Mouse (Mus musculus) retina, postnatal 1 day (tissue): ENCODE measurements around the gene Rrp1.
"Not testable (repeated sequence)": the region's sequence is repeated elsewhere in the genome, so short reads cannot be mapped to it uniquely, and the experiment has no call there.

Experiments used
- DNase-seq: peaks from one replicate; pipeline ENCODE4 v3.0.0-alpha.2; 2012

The Rrp1 gene

DNA sequence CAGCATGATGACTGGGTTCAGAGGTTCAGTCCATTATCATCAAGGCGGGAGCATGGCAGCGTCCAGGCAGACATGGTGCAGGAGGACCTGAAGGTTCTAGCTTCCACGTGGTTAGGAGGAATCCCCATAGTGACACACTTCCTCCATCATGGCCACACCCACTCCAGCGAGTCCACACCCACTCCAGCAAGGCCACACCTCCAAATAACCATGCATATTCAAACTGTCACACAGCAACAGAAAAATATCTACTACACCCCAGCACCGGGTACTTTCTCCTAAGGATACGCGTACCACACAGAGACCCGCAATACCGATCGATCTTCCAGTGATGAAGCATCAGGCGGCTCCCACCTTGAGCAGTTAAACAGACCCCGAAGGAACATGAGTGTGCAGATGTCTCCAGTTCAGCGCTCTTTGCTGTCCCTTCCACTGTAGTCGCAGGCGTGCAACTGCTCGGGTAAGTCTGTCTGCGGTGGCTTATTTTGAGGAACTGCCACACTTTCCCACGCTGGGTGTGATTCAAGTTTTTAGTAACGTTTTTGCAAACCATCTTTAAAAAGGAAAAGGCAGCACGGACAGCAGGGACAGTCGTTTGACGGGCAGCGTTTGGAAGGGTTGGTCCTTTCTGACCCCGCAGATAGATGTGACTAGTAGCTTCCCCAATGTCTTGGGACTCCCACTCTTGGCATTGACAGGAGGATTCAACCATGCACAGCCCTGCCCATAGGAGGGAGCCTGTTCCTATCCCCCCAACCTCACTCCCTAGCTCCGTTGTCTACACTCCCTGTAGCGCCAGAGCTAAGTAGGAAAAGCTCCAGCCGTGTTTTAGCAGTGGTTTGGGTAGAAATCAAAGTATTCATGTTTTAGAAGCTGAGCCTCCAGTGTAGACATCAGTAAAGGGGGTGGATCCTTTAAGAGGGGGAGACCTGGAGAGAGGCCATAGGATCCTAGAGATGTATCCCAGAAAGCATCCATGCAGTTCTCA, 39.9 kb downstream of the Rrp1 start:
- DNase-seq = no peak

DNA sequence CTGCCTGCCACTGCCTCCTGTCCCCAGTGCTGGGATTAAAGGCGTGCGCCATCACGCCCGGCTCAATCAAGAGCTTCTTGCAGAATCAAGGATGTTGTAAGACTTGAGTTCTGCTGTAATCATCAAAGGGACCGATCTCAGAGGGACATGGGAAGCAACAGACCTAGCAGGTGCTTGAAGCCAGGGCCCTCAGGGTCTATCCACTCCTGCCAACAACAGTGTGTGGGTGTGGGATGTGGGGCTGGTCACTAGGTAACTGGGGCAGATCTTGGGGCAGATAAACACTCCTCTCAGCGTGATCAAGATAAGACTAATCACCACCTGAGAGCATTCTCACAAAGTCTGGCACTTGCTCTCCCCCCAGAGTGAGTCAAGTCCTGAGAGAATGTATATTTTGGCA, 41.1 kb downstream of the Rrp1 start:
- DNase-seq = no peak

DNA sequence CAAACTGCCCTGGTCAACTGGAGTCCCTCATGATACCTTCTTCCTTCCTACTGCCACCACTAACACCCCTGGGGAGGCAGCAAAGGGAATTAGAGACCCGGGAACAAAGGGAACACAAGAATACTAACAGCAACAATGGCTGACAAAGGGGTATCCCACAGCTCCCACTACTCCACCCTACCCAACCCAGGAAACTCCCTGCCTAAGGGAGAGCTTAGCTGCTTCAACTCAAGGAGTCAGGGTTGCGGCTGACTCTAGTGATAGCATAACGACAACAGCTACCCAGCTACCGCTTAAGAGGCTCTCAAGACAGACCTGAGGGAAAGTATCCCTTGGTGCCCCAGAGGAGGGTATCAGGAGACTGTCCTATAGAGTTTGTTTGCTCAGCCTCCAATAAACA, 45.3 kb downstream of the Rrp1 start:
- no peak for DNase-seq

DNA sequence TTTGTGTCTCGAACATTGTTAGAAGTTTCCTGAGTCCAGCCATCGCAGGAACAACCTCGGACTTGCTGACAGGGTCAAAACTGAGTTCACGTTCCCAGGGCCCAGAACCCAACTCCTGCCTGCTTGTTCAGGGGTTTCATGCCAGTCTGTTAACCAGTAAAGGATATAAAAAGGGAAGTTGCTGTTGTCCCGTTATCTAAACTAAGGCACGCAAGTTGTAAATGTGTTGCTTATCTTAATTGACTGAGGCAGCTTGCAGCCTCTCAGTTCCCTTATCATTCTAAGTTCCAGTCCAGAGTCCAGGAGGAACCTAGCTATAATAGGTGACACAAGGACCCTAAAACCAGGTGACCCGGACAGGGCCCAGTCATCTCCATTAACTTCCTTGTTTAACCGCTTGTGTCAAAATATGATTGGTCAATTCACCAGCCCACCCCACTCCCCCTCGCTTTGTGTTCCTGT, 46.0 kb downstream of the Rrp1 start:
- DNase-seq = no peak

DNA sequence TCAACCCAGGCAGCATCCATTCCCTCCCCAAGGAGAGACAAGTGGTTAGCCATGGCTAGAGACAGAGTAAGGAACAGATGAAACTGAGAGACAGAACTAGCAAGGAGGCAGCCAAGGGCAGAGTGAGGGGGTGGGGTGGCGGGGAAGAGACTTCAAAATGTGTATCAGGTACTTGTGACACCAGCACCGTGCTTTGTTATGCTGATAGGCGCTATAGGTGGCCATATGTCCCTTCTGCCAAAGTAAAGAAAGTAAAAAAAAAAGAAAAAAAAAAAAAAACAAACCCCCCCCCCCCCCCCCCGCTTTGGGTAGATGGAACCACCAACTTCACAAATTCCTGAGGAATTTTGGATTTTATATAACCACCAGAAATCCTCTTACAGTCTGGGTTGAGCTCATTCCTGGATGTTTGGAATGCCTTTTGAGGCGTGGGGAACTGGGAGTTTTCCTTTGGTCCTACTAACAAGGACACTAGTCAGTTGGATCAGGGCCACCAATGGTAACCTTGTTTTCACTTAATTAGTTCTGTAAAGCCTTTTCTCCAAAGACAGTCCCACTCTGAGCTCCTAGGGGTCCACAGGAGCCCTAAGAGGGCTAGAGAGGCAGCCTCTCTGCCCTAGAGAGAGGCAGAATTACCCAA, 46.5 kb downstream of the Rrp1 start:
- no peak for DNase-seq

DNA sequence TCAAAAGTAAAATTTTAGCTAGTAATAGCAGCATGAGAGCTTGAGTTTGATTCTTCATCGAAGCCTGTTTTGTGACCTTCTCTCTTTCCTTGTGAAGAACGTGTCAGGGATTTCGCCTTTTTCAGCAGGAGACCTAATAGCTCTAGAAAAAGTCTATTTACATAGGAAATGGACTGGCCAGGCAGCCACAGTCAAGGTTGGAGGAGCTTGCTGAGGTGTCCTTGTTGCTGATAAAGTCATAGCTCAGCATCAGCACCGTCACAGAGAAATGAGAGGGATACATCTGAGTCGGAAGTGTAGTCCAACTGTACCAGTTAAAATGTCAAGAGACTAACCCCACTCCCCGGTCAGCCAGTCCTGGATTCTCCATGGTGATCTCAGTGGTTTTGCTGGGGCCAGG, 47.3 kb downstream of the Rrp1 start:
- DNase-seq = no peak

DNA sequence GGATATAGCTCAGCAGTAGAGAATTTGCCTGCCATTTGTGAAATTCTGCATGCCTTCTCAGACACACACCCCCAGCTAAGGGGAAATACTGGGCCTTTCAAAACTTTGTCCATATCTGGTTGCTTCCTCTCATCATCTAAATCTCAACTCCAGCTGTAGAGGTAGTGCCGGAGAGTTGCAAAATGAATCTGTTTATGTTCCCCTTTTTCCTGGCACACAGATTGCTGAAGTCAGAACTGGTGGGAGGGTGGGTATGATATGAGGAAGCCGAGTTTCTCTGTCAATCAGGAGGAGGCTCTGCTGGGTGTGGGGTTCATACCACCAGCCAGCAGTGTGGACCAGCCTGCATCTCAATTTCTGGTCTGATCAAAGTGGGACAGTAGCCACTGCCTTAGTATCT, 48.7 kb downstream of the Rrp1 start:
- DNase-seq = no peak

DNA sequence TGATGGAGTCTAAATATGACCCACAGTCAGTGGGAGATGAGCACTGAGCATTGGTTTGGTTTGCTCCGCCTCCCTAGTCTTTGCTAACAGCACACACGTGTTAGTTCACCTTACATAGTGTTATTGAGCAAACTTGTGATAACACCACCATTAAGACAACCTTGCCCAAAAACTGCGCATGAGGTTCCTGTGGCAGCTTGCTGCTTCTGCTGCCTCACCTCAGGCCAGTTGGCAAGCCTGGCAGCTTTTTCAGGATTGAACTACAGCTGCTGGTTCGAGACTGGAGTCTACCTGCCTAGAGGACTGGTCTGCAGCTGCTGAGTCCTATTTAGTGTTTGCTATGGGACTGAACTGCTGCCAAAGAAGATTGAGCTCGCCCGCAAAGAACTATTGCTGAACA, 49.5 kb downstream of the Rrp1 start:
- no peak for DNase-seq

DNA sequence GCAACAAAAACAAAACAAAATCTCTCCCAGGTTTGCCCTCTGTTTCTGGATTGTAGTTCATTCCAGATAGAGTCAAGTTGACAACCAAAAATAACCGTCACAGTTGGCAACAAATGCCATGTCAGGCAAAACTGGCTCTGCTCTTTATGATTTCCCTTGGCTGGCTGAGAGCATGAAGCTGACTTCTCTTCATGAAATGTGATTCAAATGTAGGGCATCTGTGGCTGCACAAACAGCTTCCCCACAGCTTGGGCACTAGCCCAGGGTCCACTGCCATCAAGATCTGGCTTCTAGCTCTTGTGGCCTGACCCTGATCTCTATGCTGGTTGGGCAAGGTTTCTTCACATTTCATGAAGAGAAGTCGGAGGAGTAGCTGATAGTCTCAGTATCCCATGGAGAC, 50.9 kb downstream of the Rrp1 start:
- DNase-seq = no peak

DNA sequence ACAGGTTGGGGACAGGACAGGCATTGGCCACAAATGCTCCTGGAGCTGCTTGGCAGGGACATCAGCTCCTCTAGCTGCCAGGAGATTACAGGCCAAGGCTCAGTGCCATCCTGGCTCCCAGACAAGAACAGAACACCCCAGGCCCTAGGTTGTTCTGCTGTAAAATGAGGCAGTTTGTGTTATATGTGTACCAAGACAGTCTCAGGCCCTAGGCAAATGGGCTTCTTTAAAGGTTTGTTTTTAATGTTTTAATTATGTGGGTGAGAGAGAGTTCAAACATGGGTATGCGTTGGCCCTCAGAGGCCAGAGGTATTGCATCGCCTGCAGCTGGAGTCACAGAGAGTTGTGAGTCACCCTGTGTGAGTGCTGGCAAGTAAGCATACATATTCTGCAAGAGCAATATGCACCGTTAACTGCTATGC, 52.5 kb downstream of the Rrp1 start:
- no peak for DNase-seq

DNA sequence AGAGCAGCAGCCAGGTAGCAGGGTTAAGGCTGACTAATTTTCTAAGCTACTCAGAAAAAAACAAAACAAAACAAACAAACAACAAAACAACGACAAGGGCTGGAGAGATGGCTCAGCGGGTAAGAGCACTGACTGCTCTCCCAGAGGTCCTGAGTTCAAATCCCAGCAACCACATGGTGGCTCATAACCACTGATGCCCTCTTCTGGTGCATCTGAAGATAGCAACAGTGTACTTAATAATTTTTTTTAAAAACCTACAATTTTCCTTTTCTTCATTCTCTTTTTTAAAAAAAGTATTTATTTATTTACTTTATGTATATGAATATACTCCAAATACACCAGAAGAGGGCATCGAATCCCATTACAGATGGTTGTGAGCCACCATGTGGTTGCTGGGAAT, 53.8 kb downstream of the Rrp1 start:
- DNase-seq = not testable (repeated sequence)

DNA sequence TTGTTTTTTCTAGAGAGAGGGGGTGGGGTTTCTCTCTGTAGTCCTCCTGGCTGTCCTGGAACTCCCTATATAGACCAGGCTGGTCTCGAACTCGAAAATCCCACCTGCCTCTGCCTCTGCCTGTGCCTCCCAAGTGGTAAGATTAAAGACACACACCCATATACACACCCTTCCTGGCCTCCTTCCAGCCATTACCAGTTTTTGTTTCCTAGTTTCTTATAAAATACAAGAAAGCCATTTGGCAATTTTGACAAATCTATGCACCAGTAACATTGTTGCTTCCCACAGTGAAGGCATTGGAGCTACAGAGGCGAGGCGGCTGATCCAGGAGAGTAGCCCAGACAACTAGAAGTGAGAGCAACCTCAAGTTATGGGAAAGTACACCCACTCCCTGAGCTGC, 54.6 kb downstream of the Rrp1 start:
- no peak for DNase-seq

DNA sequence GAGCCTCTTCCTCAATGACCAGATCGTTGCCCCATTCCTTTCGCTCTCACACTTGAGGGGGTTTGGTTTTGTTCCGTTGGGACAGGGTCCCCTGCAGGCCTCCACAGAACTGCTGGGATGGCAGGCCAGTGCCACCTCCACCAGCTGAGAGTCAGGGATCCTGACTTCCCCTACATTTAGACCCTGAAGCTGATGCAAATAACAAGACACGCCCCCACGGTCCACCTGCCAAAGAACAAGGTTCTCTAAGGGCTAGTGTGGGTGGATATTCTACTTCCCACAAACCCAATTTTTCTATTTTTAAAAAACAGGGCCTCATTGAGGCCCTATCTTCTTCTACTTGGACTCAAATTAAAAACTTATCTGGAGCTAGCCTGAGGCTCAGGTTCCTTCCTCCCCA, 55.1 kb downstream of the Rrp1 start:
- no peak for DNase-seq

DNA sequence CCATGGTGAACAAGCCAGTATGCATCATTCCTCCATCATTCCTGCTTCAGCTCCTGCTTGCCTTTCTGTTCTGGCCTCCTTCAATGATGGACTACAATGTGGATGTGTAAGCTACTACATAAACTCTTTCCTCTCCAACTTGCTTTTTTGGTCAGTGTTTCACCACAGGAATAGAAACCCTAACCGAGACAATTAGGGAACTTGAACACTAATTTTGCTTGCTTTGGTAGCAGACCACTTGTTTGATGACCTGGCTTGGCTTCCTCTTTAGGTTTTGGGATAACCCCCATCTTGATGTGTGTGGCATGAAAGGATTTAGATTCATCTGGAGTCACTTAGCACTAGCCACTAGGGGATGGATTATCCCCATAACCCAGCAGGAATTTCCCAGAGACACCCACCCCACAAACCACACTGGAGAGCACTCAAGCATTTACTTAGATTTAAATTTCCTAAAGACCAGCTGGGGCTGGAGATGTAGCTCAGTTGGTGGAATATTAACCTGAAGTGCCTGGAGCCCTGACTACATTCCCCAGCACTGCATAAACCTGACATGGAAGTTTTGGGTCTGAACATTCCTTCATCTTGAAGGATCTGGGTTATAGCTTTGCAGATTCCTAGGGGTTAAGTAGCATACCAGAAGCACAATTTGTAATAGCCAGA, 56.8 kb downstream of the Rrp1 start:
- no peak for DNase-seq

DNA sequence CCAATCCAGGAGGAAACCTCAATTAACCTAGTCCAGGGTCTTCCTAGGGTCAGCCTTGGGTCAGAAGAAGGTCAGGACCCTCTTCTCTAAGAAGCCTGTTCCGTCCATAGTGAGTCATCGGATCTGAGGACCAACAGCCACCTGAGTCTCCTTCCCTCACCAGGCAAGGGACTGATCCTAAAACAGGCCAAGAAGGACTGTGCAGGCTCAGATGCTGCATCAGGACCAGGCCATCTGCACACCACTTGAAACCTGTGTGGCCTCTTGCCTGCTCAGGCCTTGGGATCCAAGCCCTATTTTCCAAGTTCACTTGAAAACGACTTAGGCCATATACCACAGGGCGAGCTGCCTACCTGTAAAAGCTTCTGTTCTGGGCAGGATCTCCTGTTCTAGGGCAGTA, 59.6 kb downstream of the Rrp1 start:
- DNase-seq = no peak

DNA sequence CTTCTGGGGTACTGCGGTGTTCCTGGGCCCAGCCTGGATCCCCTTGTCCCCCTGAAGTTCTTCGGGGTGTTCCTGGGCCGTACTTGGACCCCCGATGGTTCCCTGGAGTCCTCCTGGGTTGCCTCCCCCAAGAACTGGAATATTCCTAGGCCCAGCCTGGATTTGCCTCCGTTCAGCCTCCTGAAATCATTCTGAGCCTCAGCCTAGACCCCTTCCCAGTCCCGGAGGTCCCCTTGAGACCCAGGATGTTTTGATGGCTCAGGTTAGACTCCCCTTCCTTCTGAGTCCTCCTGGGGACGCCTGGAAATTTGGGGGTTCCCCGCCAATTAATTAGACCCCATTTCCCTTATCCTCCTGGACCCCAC, 60.2 kb downstream of the Rrp1 start:
- DNase-seq = no peak

DNA sequence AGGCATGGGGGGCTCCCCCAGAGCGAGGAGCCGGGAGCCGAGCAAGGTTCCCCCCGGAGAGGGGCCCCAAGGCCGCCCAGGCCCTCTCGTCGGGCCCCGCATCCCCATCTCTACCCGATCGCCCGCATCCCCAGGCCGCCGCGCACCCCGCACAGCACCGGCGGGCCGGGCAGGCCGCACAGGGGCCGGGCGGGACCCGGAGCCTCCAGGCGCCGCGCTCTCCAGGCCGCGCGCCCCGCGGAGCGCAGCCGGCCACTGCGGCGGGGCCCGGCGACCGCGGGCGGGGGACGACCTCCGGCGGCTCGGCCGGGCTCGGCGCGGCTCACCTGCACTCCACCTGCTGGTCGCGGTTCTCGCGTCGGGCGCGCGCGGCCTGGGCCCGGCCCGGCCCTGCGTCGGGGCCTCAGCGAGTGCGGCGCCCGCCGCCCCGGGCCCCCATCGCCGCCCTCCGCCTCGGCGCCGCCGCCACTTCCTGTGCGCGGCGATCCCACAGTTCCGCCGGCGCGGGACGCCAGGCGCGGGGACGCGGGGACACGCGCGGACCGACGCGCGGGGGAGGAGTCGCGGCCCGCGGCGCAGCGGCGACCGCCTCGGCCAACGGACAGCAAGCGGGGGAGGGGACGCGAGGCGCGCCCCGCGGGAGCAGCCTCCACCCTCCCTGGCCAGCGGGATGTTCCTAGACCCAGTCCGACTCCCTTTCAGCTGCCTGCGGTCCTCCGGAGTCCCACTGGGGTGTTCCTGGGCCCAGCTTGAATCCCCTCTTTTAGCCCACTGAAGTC, 60.8 kb downstream of the Rrp1 start, which contains the start of gene Agpat3:
Agpat3 (minus strand) TSS at position 603 of the 779 bp plus-strand sequence.
- peak; percentile 79 for DNase-seq

DNA sequence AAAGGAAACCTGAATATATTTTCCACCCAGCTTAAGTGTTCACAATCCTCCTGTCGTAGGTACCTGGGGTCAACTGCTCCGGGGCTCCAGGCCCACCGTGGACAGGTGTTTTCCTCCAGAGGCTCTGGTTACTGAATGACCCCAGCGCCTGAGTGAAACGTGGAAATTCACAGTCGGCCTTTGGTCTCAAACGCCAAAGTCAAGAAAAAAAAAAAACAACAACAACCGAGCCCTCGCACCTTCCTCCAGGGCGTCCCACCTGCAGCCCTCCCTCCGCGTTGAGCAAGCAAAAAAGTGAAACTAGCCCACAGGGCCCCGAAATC, 61.3 kb downstream of the Rrp1 start:
- no peak for DNase-seq

DNA sequence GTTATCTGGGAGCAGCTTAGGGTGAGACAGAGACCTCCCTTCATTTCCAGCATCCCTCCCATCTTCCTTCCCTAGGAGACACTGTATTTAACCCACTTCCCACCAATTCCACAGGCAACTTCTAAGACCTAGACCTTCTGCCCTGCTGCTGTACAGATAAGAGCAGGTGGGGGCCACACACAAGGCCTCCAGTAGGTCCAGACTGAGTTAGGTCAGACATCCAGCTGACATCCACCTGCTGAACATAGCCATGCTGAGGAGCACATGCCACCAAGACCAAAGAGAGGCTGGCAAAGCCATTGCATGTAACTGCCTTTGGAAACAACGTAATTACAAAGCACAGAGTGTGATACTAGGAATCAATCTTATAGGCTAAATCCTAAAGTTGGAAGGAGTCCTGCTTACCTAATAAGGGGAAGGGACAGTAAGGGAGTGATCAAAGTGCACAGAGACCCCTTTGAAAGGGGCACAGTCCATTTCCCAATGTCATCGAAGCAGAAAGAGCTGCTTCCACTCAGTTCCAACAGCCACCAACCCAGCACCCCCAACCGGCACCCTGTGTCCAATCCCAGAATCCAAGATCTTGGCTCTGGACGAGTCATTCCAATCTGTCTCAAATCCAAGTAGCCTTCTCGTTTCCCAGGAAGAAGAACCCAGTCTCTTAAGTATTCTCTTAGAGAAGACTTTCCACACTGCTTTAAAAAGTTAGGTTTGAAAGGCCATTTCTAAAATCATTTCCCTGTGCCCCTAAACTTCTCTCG, 61.9 kb downstream of the Rrp1 start:
- no peak for DNase-seq
